Mouse (Mus musculus) testis, adult 2 months (tissue): Measurements from ENCODE around the gene Zfp991.
"Not testable (repeated sequence)": the region's sequence is repeated elsewhere in the genome, so short reads cannot be mapped to it uniquely, and the experiment has no call there.

ENCODE experiments used
- CTCF ChIP-seq: fragments of 200-500 bp; IDR thresholded peaks from 2 replicates; pipeline ENCODE4 v1.5.1; 2012; ENCODE audit warnings: low read depth, mild to moderate bottlenecking, inconsistent platforms, low read length, moderate library complexity; ENCODE audit not compliant: control insufficient read depth, insufficient read depth, insufficient replicate concordance
- POLR2A ChIP-seq: fragments of 200-500 bp; IDR thresholded peaks from 2 replicates; pipeline ENCODE4 v1.6.1; 2012; ENCODE audit warnings: low read depth, mild to moderate bottlenecking, inconsistent platforms, low read length, moderate library complexity; ENCODE audit not compliant: control insufficient read depth

GRCm38 (mm10) chr4:147187283-147187965 is 55.6 kb downstream of the Zfp991 start:
- TF ChIP-seq CTCF, POLR2A: not testable (repeated sequence)
